Mouse (Mus musculus): ENCODE measurements around the gene Zfp62.

DNA sequence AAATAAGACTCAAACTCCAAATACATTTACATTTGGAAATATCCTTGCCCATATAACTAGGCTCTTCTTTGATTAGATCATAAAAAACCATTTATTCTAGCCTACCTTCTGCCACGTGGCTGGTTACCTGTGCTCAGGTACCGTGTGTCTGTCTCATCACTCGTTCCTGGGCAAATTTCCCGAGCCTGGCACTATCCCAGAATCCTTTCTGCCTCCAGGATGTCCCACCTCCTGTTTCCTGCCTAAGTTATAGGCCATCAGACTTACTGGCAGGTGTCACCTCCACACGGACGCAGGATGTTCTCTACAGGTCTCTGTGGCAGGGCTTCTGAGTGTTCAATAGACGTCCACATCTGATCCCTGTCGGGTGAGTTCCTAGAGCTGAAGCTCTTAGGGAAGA is 62.0 kb downstream of the Zfp62 start:
- TF ChIP-seq CTCF (IDR thresholded peaks at IDR 0.05; ENCODE audit: extremely low read depth, insufficient read length, insufficient replicate concordance, low read depth, low read length) = no peak
- TF ChIP-seq POLR2A (IDR thresholded peaks at IDR 0.05; ENCODE audit: low read depth, low read length) = no peak

Measured in small intestine, adult 2 months (tissue).